Comparison of ENCODE assay signal across 8 mouse cellular contexts in the genomic region with DNA sequence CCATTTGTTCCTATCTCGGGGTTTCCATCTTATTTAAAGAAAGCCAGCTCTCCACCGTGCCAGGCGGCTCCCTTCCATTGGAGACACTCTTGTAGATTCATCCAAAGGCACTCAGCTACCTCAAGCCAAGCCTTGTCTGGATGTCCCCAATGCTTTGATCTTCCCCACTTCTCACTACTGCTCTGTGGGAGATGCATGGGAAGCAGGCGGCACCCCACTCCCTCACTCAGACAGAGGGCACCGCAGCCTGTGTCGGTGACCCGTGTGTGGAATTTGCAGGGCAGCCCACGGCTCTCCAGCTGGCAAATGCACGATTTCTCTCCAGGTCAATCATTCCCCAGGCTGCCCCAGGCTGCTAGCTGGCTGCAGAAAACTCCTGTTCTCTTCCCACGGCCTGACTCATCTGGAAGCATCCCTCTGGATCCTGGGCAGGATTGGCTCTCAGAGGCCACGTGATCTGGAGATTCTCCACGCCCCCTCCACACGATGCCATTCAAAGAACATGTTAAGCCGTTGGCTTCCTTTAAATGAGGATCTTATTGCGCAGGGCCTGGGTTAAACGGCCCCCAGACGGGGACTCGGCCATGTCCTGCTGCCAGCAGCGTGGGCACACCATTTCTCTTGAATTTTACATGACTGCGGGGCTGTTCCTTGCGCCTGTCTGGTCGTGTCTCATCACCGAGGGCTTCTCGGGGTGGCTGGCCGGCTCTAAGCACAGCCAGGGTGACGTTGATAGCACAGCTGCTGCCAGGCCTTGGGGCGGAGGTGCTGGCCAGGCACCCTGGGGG. TPM values are rescaled to one million over a fixed set of nuclear protein-coding genes. Genes with fewer than 3 reads are reported as not detected.
DNase-seq lines count a peak whose midpoint lies in the region; ATAC-seq lines count a peak whose summit lies in the region.

No protein-coding gene starts in this region.

- peak; percentile 99 for ATAC-seq in frontal cortex, adult (ENCODE audit: low TSS enrichment)
- ATAC-seq in monocyte, adult 5-6 weeks (replicated peaks; ENCODE audit: insufficient number of reproducible peaks, low FRiP score, low TSS enrichment, poor library complexity, severe bottlenecking) = no peak

- peak; percentile 81 to 85 for DNase-seq in cerebellum, postnatal 10 days
- no peak for DNase-seq in cerebellum, adult 11 months
- peak; percentile 90 for DNase-seq in brain, adult 2 months (ENCODE audit: low read depth, low spot score)
- peak; percentile 9 for DNase-seq in kidney, postnatal 14 days
- DNase-seq in lung, postnatal 10 days = peak; percentile 45
- DNase-seq in right cerebral cortex, postnatal 4 days = peak; percentile 64

RNA-seq across cellular contexts. Expression of gene Hmx1, which starts 58.9 kb away (rescaled TPM):
- not detected in 3 replicates for total RNA-seq in monocyte, adult 5-6 weeks (2017)
